Mouse (Mus musculus) embryonic facial prominence, embryonic 11.5 days (tissue): ENCODE results near the gene Spata2l. TPM values are rescaled to one million over a fixed set of nuclear protein-coding genes. Genes with fewer than 3 reads are reported as not detected.

Experiments
- ATAC-seq: fragments of 200-750 bp; cut with Nextera tagmentation; replicated peaks from 2 replicates; pipeline ENCODE4 v1.8.0; 2017; ENCODE audit warnings: low read depth; ENCODE audit not compliant: insufficient number of reproducible peaks, low FRiP score, low TSS enrichment
- DNase-seq: peaks from one replicate; pipeline ENCODE4 v3.0.0-alpha.2; 2015; ENCODE audit warnings: low spot score
- H3K27ac ChIP-seq: fragments of 300-500 bp; sonication (generic); replicated peaks from 2 replicates; pipeline ENCODE4 v1.5.1; 2014; ENCODE audit warnings: mild to moderate bottlenecking, low read depth, low read length, control low read depth
- H3K27me3 ChIP-seq: fragments of 300-500 bp; sonication (generic); 2 replicates; pipeline ENCODE4 v1.6.1; 2014; ENCODE audit warnings: mild to moderate bottlenecking, low read length, moderate library complexity, mixed read lengths; ENCODE audit not compliant: control insufficient read depth, insufficient read depth
- H3K36me3 ChIP-seq: fragments of 300-500 bp; sonication (generic); replicated peaks from 2 replicates; pipeline ENCODE4 v1.6.1; 2014; ENCODE audit warnings: low read depth, mild to moderate bottlenecking, low read length, moderate library complexity, mixed read lengths; ENCODE audit not compliant: control insufficient read depth, insufficient read depth
- H3K4me1 ChIP-seq: fragments of 300-500 bp; sonication (generic); 2 replicates; pipeline ENCODE4 v1.6.1; 2014; ENCODE audit warnings: low read length, mixed read lengths; ENCODE audit not compliant: control insufficient read depth, insufficient read depth
- H3K4me2 ChIP-seq: fragments of 300-500 bp; sonication (generic); 2 replicates; pipeline ENCODE4 v1.6.1; 2014; ENCODE audit warnings: low read depth, mild to moderate bottlenecking, control low read depth, low read length, moderate library complexity
- H3K4me3 ChIP-seq: fragments of 300-500 bp; sonication (generic); 2 replicates; pipeline ENCODE4 v1.5.1; 2014; ENCODE audit warnings: low read depth, low read length, control low read depth
- H3K9ac ChIP-seq: fragments of 300-500 bp; sonication (generic); replicated peaks from 2 replicates; pipeline ENCODE4 v1.6.1; 2014; ENCODE audit warnings: mild to moderate bottlenecking, control low read depth, low read length
- H3K9me3 ChIP-seq: fragments of 300-500 bp; sonication (generic); replicated peaks from 2 replicates; pipeline ENCODE4 v1.6.1; 2016; ENCODE audit warnings: mild to moderate bottlenecking, low read length, inconsistent platforms, mixed read lengths; ENCODE audit not compliant: control insufficient read depth
- WGBS: fragments of 180-500 bp; shearing (Covaris S2); extraction: QIAGEN DNeasy Blood & Tissue Kit; methylation state at CpG from one replicate; pipeline ENCODE4 v1.1.7; 2014; 5-methylcytosine and 5-hydroxymethylcytosine counted together
- polyA plus RNA-seq: library from polyadenylated mRNA; unstranded; fragments of >200 nt; fragmentation: Nextera tagmentation; extraction: Ambion mirVana; gene quantifications from 2 replicates; pipeline ENCODE4 v1.2.1, GENCODE M21; 2014

Gene Spata2l
- polyA plus RNA-seq, 1 experiment from 2014 or later, result 1.1 TPM

- peaks cover 5% of the 10 kb centered on the region for H3K36me3 ChIP-seq
- DNase-seq (no peak), ATAC-seq (no peak)
- 93% methylated on average over 4 of the region's 4 CpGs for WGBS
- H3K4me2 ChIP-seq, result no peak overlapping the region
- no peak overlapping the region for H3K4me3 ChIP-seq
- no peaks in the 10 kb centered on the region for H3K4me1 ChIP-seq
- no peak overlapping the region for H3K27ac ChIP-seq
- H3K27me3 ChIP-seq, result no peaks in the 10 kb centered on the region
- H3K9me3 ChIP-seq, result no peaks in the 10 kb centered on the region
- H3K9ac ChIP-seq, result no peak overlapping the region
Measured at GRCm38 (mm10) chr8:123244382-123244781, 8.3 kb upstream of the Spata2l start.

GRCm38 (mm10) chr8:123243053-123243452 lies 7.0 kb upstream of the Spata2l start:
- no peak overlapping the region for H3K27ac ChIP-seq
- no peaks in the 10 kb centered on the region for H3K27me3 ChIP-seq
- DNase-seq, result no peak
- WGBS, result 67% methylated on average over 11 of the region's 11 CpGs
- no peak overlapping the region for H3K4me3 ChIP-seq
- H3K9me3 ChIP-seq, result no peaks in the 10 kb centered on the region
- no peaks in the 10 kb centered on the region for H3K4me1 ChIP-seq
- H3K4me2 ChIP-seq, result no peak overlapping the region
- no peak overlapping the region for H3K9ac ChIP-seq
- ATAC-seq, result no peak
- H3K36me3 ChIP-seq, result peaks cover 5% of the 10 kb centered on the region

- DNase-seq (no peak), ATAC-seq (no peak)
- WGBS, result 90% methylated on average over 7 of the region's 7 CpGs
Measured at GRCm38 (mm10) chr8:123242107-123242923, 6.3 kb upstream of the Spata2l start.

GRCm38 (mm10) chr8:123239398-123239797 lies 3.4 kb upstream of the Spata2l start:
- Histone ChIP-seq H3K4me2 (no peak overlapping the region), H3K36me3 (no peaks in the 10 kb centered on the region), H3K4me1 (no peaks in the 10 kb centered on the region), H3K9me3 (no peaks in the 10 kb centered on the region), H3K4me3 (no peak overlapping the region), H3K27ac (no peak overlapping the region), H3K9ac (no peak overlapping the region), H3K27me3 (peaks cover 9% of the 10 kb centered on the region)
- DNase-seq, result no peak
- no peak for ATAC-seq
- 87% methylated on average over 10 of the region's 10 CpGs for WGBS

More at GRCm38 (mm10) chr8:123242107-123242923, 6.3 kb upstream of the Spata2l start:
- H3K9me3 ChIP-seq, result no peaks in the 10 kb centered on the region
- no peak overlapping the region for H3K4me2 ChIP-seq
- no peaks in the 10 kb centered on the region for H3K4me1 ChIP-seq
- no peak overlapping the region for H3K27ac ChIP-seq
- no peak overlapping the region for H3K4me3 ChIP-seq
- no peak overlapping the region for H3K9ac ChIP-seq
- no peaks in the 10 kb centered on the region for H3K27me3 ChIP-seq
- peaks cover 5% of the 10 kb centered on the region for H3K36me3 ChIP-seq

GRCm38 (mm10) chr8:123234918-123235519 lies 1.0 kb downstream of the Spata2l start:
- DNase-seq (no peak), ATAC-seq (no peak)
- no peaks in the 10 kb centered on the region for H3K4me1 ChIP-seq
- no peaks in the 10 kb centered on the region for H3K9me3 ChIP-seq
- peaks cover 9% of the 10 kb centered on the region for H3K27me3 ChIP-seq
- H3K4me2 ChIP-seq, result peak overlapping the region; percentile 88
- 37% methylated on average over 13 of the region's 13 CpGs for WGBS
- H3K27ac ChIP-seq, result no peak overlapping the region
- no peaks in the 10 kb centered on the region for H3K36me3 ChIP-seq
- peak overlapping the region; percentile 47 for H3K4me3 ChIP-seq
- peak overlapping the region; percentile 49; the same call in 1 of the 2 replicates for H3K9ac ChIP-seq

- Histone ChIP-seq H3K4me2 (no peak overlapping the region), H3K4me3 (no peak overlapping the region), H3K36me3 (no peaks in the 10 kb centered on the region), H3K27me3 (peaks cover 9% of the 10 kb centered on the region), H3K4me1 (no peaks in the 10 kb centered on the region), H3K9ac (no peak overlapping the region), H3K9me3 (no peaks in the 10 kb centered on the region), H3K27ac (no peak overlapping the region)
- 75% methylated on average over 11 of the region's 11 CpGs for WGBS
- ATAC-seq (no peak), DNase-seq (no peak)
Measured at GRCm38 (mm10) chr8:123233760-123234159, 2.3 kb downstream of the Spata2l start.

GRCm38 (mm10) chr8:123233300-123233699 lies 2.7 kb downstream of the Spata2l start:
- Histone ChIP-seq H3K27ac (no peak overlapping the region), H3K27me3 (peaks cover 9% of the 10 kb centered on the region), H3K36me3 (no peaks in the 10 kb centered on the region), H3K4me2 (no peak overlapping the region), H3K4me3 (no peak overlapping the region), H3K9ac (no peak overlapping the region), H3K4me1 (no peaks in the 10 kb centered on the region), H3K9me3 (no peaks in the 10 kb centered on the region)
- DNase-seq (no peak), ATAC-seq (no peak)
- WGBS, result 59% methylated on average over 13 of the region's 13 CpGs

- Histone ChIP-seq H3K9ac (no peak overlapping the region), H3K4me2 (no peak overlapping the region), H3K4me1 (no peaks in the 10 kb centered on the region), H3K27me3 (peaks cover 9% of the 10 kb centered on the region), H3K9me3 (no peaks in the 10 kb centered on the region), H3K36me3 (no peaks in the 10 kb centered on the region), H3K27ac (no peak overlapping the region), H3K4me3 (no peak overlapping the region)
- DNase-seq (no peak), ATAC-seq (no peak)
- 47% methylated on average over 7 of the region's 7 CpGs for WGBS
Measured at GRCm38 (mm10) chr8:123232553-123232952, 3.5 kb downstream of the Spata2l start.
